Mouse (Mus musculus): ENCODE results near the gene Lsm14a. TPM values are rescaled to one million over a fixed set of nuclear protein-coding genes. Genes with fewer than 3 reads are reported as not detected.

Lsm14a gene
- total and polyA plus RNA-seq, 2 experiments from 2014 or later: 41.4 to 44.7 TPM

- Histone ChIP-seq H3K4me3 (ENCODE audit: low read depth, low read length) (no peak overlapping the region), H3K9me3 (replicated peaks; ENCODE audit: control insufficient read depth, low read length) (no peaks in the 10 kb centered on the region), H3K27ac (ENCODE audit: low read depth) (no peak overlapping the region), H3K27me3 (ENCODE audit: control insufficient read depth, insufficient read depth, low read length) (no peaks in the 10 kb centered on the region), H3K4me1 (ENCODE audit: control insufficient read depth, insufficient read depth) (peaks cover 3% of the 10 kb centered on the region; the same call in 1 of the 2 replicates), H3K9ac (replicated peaks; ENCODE audit: low read depth, low read length) (no peak overlapping the region), H3K4me2 (ENCODE audit: low read depth, low read length) (no peak overlapping the region), H3K36me3 (replicated peaks; ENCODE audit: control insufficient read depth, insufficient read depth, low read length) (no peaks in the 10 kb centered on the region)
- TF ChIP-seq CTCF (IDR thresholded peaks at IDR 0.05; ENCODE audit: low read depth) (no peak), EP300 (IDR thresholded peaks at IDR 0.05; ENCODE audit: low read depth) (no peak)
- 64% methylated on average over 4 of the region's 4 CpGs for WGBS
- ATAC-seq (ENCODE audit: insufficient read depth, low read depth) (no peak), DNase-seq (ENCODE audit: low spot score) (no peak)
Observed at GRCm38 (mm10) chr7:34392335-34392734, 780 bp downstream of the Lsm14a start.

GRCm38 (mm10) chr7:34391711-34392110 is 1.4 kb downstream of the Lsm14a start:
- Histone ChIP-seq H3K4me3 (ENCODE audit: low read depth, low read length) (no peak overlapping the region), H3K36me3 (replicated peaks; ENCODE audit: control insufficient read depth, insufficient read depth, low read length) (no peaks in the 10 kb centered on the region), H3K27ac (ENCODE audit: low read depth) (no peak overlapping the region), H3K9me3 (replicated peaks; ENCODE audit: control insufficient read depth, low read length) (no peaks in the 10 kb centered on the region), H3K4me1 (ENCODE audit: control insufficient read depth, insufficient read depth) (peaks cover 9% of the 10 kb centered on the region), H3K27me3 (ENCODE audit: control insufficient read depth, insufficient read depth, low read length) (no peaks in the 10 kb centered on the region), H3K4me2 (ENCODE audit: low read depth, low read length) (no peak overlapping the region), H3K9ac (replicated peaks; ENCODE audit: low read depth, low read length) (no peak overlapping the region)
- TF ChIP-seq EP300 (IDR thresholded peaks at IDR 0.05; ENCODE audit: low read depth): no peak
- no peak for TF ChIP-seq CTCF (IDR thresholded peaks at IDR 0.05; ENCODE audit: low read depth)
- WGBS: 70% methylated on average over 4 of the region's 4 CpGs
- DNase-seq (ENCODE audit: low spot score): no peak
- ATAC-seq (ENCODE audit: insufficient read depth, low read depth): no peak

DNA sequence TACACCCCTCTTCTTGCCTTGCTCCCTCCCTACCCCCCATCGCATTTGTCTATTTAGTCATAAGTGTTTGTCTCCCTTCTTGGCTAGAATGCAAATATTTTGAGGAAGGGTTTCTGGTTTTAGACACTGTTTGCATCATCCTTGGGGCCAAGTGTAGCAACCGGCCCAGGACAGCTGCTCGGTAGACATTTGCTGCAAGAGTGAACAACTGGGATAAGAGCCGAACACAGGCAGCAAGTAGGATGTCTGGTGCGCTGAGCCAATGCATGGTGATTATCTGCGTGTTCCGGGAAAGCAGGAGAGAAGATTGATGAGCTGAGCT is 2.3 kb downstream of the Lsm14a start:
- WGBS: 63% methylated on average over 7 of the region's 7 CpGs
- Histone ChIP-seq H3K9me3 (replicated peaks; ENCODE audit: control insufficient read depth, low read length) (no peaks in the 10 kb centered on the region), H3K9ac (replicated peaks; ENCODE audit: low read depth, low read length) (0 out of 2 replicates have a peak overlapping the region, but pooled peaks have one; percentile 97), H3K4me3 (ENCODE audit: low read depth, low read length) (peak overlapping the region; percentile 91; the same call in 1 of the 2 replicates), H3K27ac (ENCODE audit: low read depth) (0 out of 2 replicates have a peak overlapping the region, but pooled peaks have one; percentile 93), H3K4me2 (ENCODE audit: low read depth, low read length) (peak overlapping the region; percentile 97), H3K36me3 (replicated peaks; ENCODE audit: control insufficient read depth, insufficient read depth, low read length) (no peaks in the 10 kb centered on the region), H3K27me3 (ENCODE audit: control insufficient read depth, insufficient read depth, low read length) (no peaks in the 10 kb centered on the region), H3K4me1 (ENCODE audit: control insufficient read depth, insufficient read depth) (peaks cover 14% of the 10 kb centered on the region)
- DNase-seq (ENCODE audit: low spot score): no peak
- TF ChIP-seq EP300 (IDR thresholded peaks at IDR 0.05; ENCODE audit: low read depth) (no peak), CTCF (IDR thresholded peaks at IDR 0.05; ENCODE audit: low read depth) (no peak)
- ATAC-seq (ENCODE audit: insufficient read depth, low read depth): no peak

DNA sequence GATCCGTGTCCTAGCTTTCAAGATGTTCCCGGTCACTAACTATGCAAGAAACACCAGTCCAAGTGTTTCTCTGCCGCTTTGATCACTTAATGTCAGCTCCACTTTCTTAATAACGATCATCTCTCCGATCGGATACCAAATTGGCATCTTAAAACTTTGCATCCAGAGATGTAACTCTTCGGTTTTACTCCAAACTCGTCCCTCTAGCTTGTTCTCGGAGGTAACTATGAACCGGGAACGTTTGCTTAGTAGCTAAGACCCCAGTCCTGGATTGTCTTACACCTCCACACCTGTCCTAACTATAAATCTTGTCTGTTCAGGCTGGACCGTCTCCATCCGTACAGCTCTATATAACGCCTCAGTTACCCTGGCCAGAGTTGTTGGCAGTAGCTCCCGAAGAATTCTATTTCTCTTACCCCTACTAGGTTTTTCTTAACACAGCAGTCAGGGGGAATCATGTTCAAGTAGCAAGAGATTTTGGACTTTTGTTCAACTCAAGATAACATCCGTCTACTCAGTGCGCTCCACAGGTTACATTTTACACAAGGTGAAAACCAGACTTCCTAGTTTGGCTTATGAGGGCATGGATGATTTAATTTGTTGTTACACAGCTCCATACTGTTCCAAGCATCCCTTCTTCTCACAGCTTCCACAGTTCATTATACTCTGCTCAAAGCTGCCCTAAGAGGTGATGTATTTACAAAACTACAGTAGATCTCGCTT is 2.8 kb downstream of the Lsm14a start:
- Histone ChIP-seq H3K9ac (replicated peaks; ENCODE audit: low read depth, low read length) (peak overlapping the region; percentile 97), H3K27ac (ENCODE audit: low read depth) (peak overlapping the region; percentile 93), H3K4me1 (ENCODE audit: control insufficient read depth, insufficient read depth) (peaks cover 18% of the 10 kb centered on the region), H3K27me3 (ENCODE audit: control insufficient read depth, insufficient read depth, low read length) (no peaks in the 10 kb centered on the region), H3K4me2 (ENCODE audit: low read depth, low read length) (peak overlapping the region; percentile 97), H3K36me3 (replicated peaks; ENCODE audit: control insufficient read depth, insufficient read depth, low read length) (no peaks in the 10 kb centered on the region), H3K4me3 (ENCODE audit: low read depth, low read length) (peak overlapping the region; percentile 91), H3K9me3 (replicated peaks; ENCODE audit: control insufficient read depth, low read length) (no peaks in the 10 kb centered on the region)
- 7% methylated on average over 18 of the region's 18 CpGs for WGBS
- ATAC-seq (ENCODE audit: insufficient read depth, low read depth): no peak
- TF ChIP-seq EP300 (IDR thresholded peaks at IDR 0.05; ENCODE audit: low read depth) (no peak), CTCF (IDR thresholded peaks at IDR 0.05; ENCODE audit: low read depth) (no peak)
- no peak for DNase-seq (ENCODE audit: low spot score)

DNA sequence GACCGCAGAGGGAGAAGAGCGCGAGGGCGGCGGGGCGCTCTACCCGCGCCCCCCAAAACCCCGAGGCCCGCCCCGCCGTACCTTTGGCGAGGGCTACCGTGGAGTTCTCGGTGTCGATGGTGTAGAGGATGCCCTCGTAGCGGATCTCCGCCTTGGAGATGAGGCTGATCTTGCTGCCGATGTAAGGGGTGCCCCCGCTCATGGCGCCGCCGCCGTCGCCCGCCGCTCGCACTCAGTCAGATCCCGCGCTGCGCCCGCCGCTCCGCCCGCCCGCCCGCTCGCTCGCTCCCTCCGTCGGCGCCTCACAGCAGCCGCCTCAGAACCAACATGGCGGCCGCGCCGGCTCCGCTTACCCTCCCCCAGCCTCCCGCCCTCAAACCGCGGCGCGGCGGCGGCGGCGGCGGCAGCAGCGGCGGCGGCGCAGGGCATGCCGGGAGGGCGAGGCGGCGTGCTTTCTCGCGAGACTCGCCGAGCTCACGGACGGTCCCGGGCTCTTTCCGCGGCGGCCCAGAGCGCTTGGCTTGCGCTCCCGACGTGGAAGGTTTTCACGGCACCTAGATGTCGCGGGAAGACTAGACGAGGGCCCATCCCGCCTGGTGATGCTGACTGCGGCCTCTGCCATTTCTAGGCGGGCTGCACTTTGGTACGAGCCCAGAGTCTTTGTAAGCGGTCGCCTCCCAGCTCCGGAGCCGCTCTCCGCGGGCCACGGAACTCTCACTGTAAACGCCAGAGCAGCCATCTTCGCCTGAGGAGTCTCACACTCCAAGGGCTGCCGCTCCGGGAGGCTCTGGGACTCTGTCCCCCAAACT is 3.6 kb downstream of the Lsm14a start:
- Histone ChIP-seq H3K27ac (ENCODE audit: low read depth) (peak overlapping the region; percentile 93), H3K4me1 (ENCODE audit: control insufficient read depth, insufficient read depth) (peaks cover 19% of the 10 kb centered on the region), H3K36me3 (replicated peaks; ENCODE audit: control insufficient read depth, insufficient read depth, low read length) (no peaks in the 10 kb centered on the region), H3K9me3 (replicated peaks; ENCODE audit: control insufficient read depth, low read length) (no peaks in the 10 kb centered on the region), H3K4me3 (ENCODE audit: low read depth, low read length) (peak overlapping the region; percentile 91), H3K4me2 (ENCODE audit: low read depth, low read length) (peak overlapping the region; percentile 97), H3K27me3 (ENCODE audit: control insufficient read depth, insufficient read depth, low read length) (no peaks in the 10 kb centered on the region), H3K9ac (replicated peaks; ENCODE audit: low read depth, low read length) (peak overlapping the region; percentile 97)
- peak; percentile 93 for ATAC-seq (ENCODE audit: insufficient read depth, low read depth)
- TF ChIP-seq EP300 (IDR thresholded peaks at IDR 0.05; ENCODE audit: low read depth) (no peak; the same call in none of the 2 replicates), CTCF (IDR thresholded peaks at IDR 0.05; ENCODE audit: low read depth) (no peak)
- peak; percentile 92 for DNase-seq (ENCODE audit: low spot score)
- under 1% methylated on average over 84 of the region's 100 CpGs for WGBS
